Mouse (Mus musculus): ENCODE data around the gene Hmg20a.
A peak's percentile ranks its signal among the peaks of the same experiment; 100 is the strongest.

- no peak for TF ChIP-seq MAFK (IDR thresholded peaks at IDR 0.05; ENCODE audit: insufficient read depth, low read depth, low read length)
- TF ChIP-seq ZC3H11A (IDR thresholded peaks at IDR 0.05; ENCODE audit: borderline replicate concordance, low read depth, low read length) = peak; percentile 17; the same call in 1 of the 2 replicates
- no peak for TF ChIP-seq CHD2 (IDR thresholded peaks at IDR 0.05; ENCODE audit: low read depth, low read length)
- no peak for TF ChIP-seq HCFC1 (IDR thresholded peaks at IDR 0.05; ENCODE audit: borderline replicate concordance, insufficient read depth, low read length)
- TF ChIP-seq ZNF384 (IDR thresholded peaks at IDR 0.05; ENCODE audit: low read depth, low read length) = no peak
Measured at GRCm38 (mm10) chr9:56414322-56414721, 4.1 kb upstream of the Hmg20a start.

Data from ES-E14 (cell line).